Mouse (Mus musculus) forebrain, embryonic 15.5 days (tissue): Measurements from ENCODE around the gene Rapgef3. TPM values are rescaled to one million over a fixed set of nuclear protein-coding genes. Genes with fewer than 3 reads are reported as not detected.
A peak's percentile ranks its signal among the peaks of the same experiment; 100 is the strongest.

Experiments
- ATAC-seq: fragments of 200-750 bp; cut with Nextera tagmentation; replicated peaks from 2 replicates; pipeline ENCODE4 v1.8.0; 2017; ENCODE audit warnings: mild to moderate bottlenecking, moderate TSS enrichment, moderate library complexity
- H3K27ac ChIP-seq: fragments of 300-500 bp; sonication (generic); replicated peaks from 2 replicates; pipeline ENCODE4 v1.5.1; 2015; ENCODE audit warnings: mild to moderate bottlenecking, inconsistent platforms
- H3K27me3 ChIP-seq: fragments of 300-500 bp; sonication (generic); 2 replicates; pipeline ENCODE4 v1.6.1; 2015; ENCODE audit warnings: inconsistent platforms
- H3K36me3 ChIP-seq: fragments of 300-500 bp; sonication (generic); 2 replicates; pipeline ENCODE4 v1.6.1; 2015; ENCODE audit warnings: mild to moderate bottlenecking, inconsistent platforms
- H3K4me1 ChIP-seq: fragments of 300-500 bp; sonication (generic); 2 replicates; pipeline ENCODE4 v1.6.1; 2015; ENCODE audit warnings: inconsistent platforms
- H3K4me2 ChIP-seq: fragments of 300-500 bp; sonication (generic); replicated peaks from 2 replicates; pipeline ENCODE4 v1.6.1; 2015; ENCODE audit warnings: mild to moderate bottlenecking, inconsistent platforms
- H3K4me3 ChIP-seq: fragments of 300-500 bp; sonication (generic); 2 replicates; pipeline ENCODE4 v1.5.1; 2015; ENCODE audit warnings: mild to moderate bottlenecking, inconsistent platforms
- H3K9ac ChIP-seq: fragments of 300-500 bp; sonication (generic); replicated peaks from 2 replicates; pipeline ENCODE4 v1.6.1; 2015; ENCODE audit warnings: mild to moderate bottlenecking, inconsistent platforms
- H3K9me3 ChIP-seq: fragments of 300-500 bp; sonication (generic); 2 replicates; pipeline ENCODE4 v1.6.1; 2016; ENCODE audit warnings: inconsistent platforms
- WGBS: fragments of 180-500 bp; shearing (Covaris S2); methylation state at CpG from one replicate; pipeline ENCODE4 v1.1.7; 2015; ENCODE audit warnings: mixed read lengths; 5-methylcytosine and 5-hydroxymethylcytosine counted together
- polyA plus RNA-seq: library from polyadenylated mRNA; unstranded; fragments of >200 nt; fragmentation: Nextera tagmentation; extraction: Ambion mirVana; gene quantifications from 2 replicates; pipeline ENCODE4 v1.2.1, GENCODE M21; 2015

The Rapgef3 gene
- polyA plus RNA-seq, 1 experiment from 2014 or later = 9.0 TPM

DNA sequence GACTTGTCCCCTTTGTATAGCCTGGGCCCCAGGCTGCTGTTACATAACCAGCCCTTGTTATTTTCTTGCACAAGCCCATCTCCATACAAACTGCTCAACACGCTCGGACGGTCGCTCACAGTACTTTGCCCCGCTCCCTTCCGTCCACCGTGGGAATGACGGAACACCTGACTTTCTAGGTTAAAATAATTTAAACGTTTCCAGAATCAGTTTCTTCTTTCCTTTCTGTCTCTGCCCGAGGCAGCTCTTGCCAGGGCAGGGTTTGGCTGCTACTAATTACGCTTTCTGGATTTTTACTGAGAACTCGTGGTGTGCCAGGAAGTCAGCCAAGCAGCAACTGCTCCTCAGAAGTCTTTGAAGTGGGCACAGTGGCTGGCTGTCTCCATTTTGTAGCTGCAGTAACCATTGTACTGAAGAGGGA lies 12.8 kb upstream of the Rapgef3 start:
- Histone ChIP-seq H3K9ac (no peak overlapping the region), H3K9me3 (no peaks in the 10 kb centered on the region), H3K4me1 (peaks cover 30% of the 10 kb centered on the region), H3K27ac (peak overlapping the region; percentile 7; the same call in 1 of the 2 replicates), H3K4me3 (no peak overlapping the region), H3K27me3 (peaks cover 10% of the 10 kb centered on the region; the same call in 1 of the 2 replicates), H3K4me2 (no peak overlapping the region), H3K36me3 (no peaks in the 10 kb centered on the region)
- 50% methylated on average over 12 of the region's 12 CpGs for WGBS
- no peak for ATAC-seq

DNA sequence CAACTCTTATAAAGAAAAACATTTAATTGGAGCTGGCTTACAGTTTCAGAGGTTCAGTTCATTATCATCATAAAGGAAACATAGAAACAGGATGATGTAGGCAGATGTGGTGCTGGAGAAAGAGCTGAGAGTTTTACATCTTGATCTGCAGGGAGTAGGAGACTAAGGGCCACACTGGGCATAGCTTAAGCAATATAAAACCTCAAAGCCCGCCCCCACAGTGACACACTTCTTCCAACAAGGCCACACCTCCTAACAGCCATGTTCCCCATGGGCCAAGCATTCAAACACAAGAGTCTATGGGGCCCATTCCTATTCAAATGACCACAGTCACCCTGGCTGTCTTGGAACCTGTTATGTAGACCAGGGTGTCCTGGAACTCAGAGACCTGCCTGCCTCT lies 11.8 kb upstream of the Rapgef3 start:
- no peak overlapping the region for H3K4me2 ChIP-seq
- H3K9me3 ChIP-seq = no peaks in the 10 kb centered on the region
- peaks cover 10% of the 10 kb centered on the region; the same call in 1 of the 2 replicates for H3K27me3 ChIP-seq
- no peak overlapping the region for H3K27ac ChIP-seq
- 87% methylated on average over 1 of the region's 1 CpGs for WGBS
- no peak for ATAC-seq
- H3K4me1 ChIP-seq = peaks cover 25% of the 10 kb centered on the region
- H3K9ac ChIP-seq = no peak overlapping the region
- no peaks in the 10 kb centered on the region for H3K36me3 ChIP-seq
- no peak overlapping the region for H3K4me3 ChIP-seq

DNA sequence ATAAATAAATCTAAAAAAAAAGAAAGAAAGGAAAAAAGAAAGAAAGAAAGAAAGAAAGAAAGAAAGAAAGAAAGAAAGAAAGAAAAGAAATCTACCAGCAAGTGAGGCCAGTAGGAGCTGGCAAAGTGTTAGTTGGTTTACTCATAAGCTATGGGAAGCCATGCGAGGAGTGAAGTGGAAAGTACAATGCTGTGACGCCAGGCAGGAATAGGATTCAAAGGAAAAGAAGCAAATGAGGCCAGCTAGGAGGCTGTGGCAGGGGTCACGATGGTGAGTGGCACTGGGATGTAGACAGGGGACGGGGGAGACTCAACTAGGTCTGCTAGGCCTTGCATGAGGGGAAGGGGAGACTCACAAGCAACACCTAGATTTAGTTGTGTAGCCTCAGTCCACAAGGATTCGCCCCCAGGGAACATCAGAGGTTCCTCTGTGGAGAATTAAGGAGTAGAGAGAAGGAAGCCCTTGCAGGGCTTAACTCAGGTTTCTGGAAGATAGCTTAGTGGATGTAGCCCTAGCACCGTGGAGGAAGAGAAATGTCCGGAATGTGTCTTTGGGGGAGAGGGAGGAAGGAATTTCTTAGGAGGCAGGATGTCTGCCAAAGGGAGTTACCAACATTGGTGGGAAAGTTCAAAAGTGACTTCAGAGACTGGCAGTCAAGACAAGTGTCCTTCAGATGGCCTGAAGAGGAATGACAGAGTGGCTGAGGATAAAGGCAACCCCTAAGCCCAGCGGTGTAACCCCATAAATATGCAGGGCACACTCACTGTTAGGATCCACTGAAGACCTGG lies 10.7 kb upstream of the Rapgef3 start, which contains the start of gene Slc48a1:
Slc48a1 (plus strand) TSS at position 210 of the 788 bp plus-strand sequence.
- no peaks in the 10 kb centered on the region for H3K36me3 ChIP-seq
- peaks cover 25% of the 10 kb centered on the region for H3K4me1 ChIP-seq
- no peak within 1 kb of the TSS for H3K4me3 ChIP-seq
- no peaks in the 10 kb centered on the region for H3K9me3 ChIP-seq
- peaks cover 10% of the 10 kb centered on the region; the same call in 1 of the 2 replicates for H3K27me3 ChIP-seq
- WGBS = 75% methylated on average over 8 of the region's 8 CpGs
- ATAC-seq = no peak
- H3K9ac ChIP-seq = no peak within 1 kb of the TSS
- no peak within 1 kb of the TSS for H3K4me2 ChIP-seq
- no peak within 1 kb of the TSS for H3K27ac ChIP-seq

DNA sequence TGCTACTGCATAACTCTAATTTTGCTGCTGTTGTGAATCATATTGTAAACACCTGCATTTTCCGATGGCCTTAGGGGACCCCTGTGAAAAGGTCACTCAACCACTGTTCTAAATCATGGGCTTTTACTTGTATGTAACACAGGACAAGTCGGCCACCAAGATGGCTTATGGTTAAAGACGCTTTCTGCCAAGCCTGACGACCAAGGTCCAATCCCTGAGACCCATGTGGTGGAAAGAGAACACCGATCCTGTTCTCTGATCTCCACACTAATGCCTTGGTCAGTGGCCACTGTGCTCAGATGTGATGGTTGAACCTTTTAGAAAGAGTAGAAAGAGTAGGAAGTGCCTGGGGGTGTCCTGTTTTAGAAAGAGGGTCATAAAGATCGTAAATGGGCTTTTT lies 9.1 kb upstream of the Rapgef3 start:
- no peak for ATAC-seq
- 89% methylated on average over 6 of the region's 6 CpGs for WGBS
- H3K4me3 ChIP-seq = no peak overlapping the region
- H3K4me2 ChIP-seq = no peak overlapping the region
- no peak overlapping the region for H3K27ac ChIP-seq
- H3K9me3 ChIP-seq = no peaks in the 10 kb centered on the region
- no peaks in the 10 kb centered on the region for H3K27me3 ChIP-seq
- no peaks in the 10 kb centered on the region for H3K36me3 ChIP-seq
- no peak overlapping the region for H3K9ac ChIP-seq
- H3K4me1 ChIP-seq = peaks cover 21% of the 10 kb centered on the region

GRCm38 (mm10) chr15:97776514-97776913 lies 8.7 kb upstream of the Rapgef3 start:
- no peak for ATAC-seq
- H3K27ac ChIP-seq = no peak overlapping the region

GRCm38 (mm10) chr15:97773961-97774370 lies 6.2 kb upstream of the Rapgef3 start:
- H3K4me1 ChIP-seq = 0 out of 2 replicates have a peak, but pooled peaks cover 6% of the 10 kb centered on the region
- no peak overlapping the region for H3K4me2 ChIP-seq
- no peak for ATAC-seq
- H3K4me3 ChIP-seq = no peak overlapping the region
- H3K27me3 ChIP-seq = peaks cover 8% of the 10 kb centered on the region; the same call in 1 of the 2 replicates
- 0 out of 2 replicates have a peak overlapping the region, but pooled peaks have one; percentile 11 for H3K27ac ChIP-seq
- WGBS = 72% methylated on average over 5 of the region's 5 CpGs
- no peaks in the 10 kb centered on the region for H3K9me3 ChIP-seq
- no peak overlapping the region for H3K9ac ChIP-seq
- H3K36me3 ChIP-seq = no peaks in the 10 kb centered on the region

More at GRCm38 (mm10) chr15:97776514-97776913, 8.7 kb upstream of the Rapgef3 start:
- Histone ChIP-seq H3K4me2 (no peak overlapping the region), H3K27me3 (no peaks in the 10 kb centered on the region), H3K9me3 (no peaks in the 10 kb centered on the region), H3K36me3 (no peaks in the 10 kb centered on the region), H3K9ac (no peak overlapping the region), H3K4me3 (no peak overlapping the region), H3K4me1 (peaks cover 17% of the 10 kb centered on the region; the same call in 1 of the 2 replicates)
- WGBS = 7% methylated on average over 8 of the region's 8 CpGs

DNA sequence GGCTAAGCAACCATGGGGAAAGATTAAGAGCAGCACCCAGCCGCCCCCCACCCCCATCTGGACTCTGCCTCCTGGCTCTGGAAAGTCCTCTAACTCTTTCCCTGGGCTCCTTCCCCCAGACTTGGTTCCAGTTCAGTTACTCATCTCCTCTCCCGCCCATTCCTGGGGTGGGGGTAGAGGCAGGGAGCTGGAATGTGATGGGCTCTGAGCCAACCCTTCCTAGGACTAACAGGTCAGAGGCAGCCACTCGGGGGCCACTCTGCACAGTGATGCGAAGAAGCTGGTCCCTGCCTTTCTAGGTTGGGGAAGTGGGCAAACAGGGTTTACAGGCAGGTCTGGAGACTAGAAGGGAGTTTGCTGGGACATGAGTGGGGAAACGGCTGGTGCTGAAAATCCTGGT lies 5.3 kb upstream of the Rapgef3 start:
- H3K4me2 ChIP-seq = no peak overlapping the region
- 32% methylated on average over 5 of the region's 5 CpGs for WGBS
- no peak overlapping the region for H3K9ac ChIP-seq
- no peak overlapping the region for H3K4me3 ChIP-seq
- no peaks in the 10 kb centered on the region for H3K9me3 ChIP-seq
- H3K36me3 ChIP-seq = no peaks in the 10 kb centered on the region
- ATAC-seq = no peak
- H3K4me1 ChIP-seq = peaks cover 11% of the 10 kb centered on the region
- peak overlapping the region; percentile 19; the same call in 1 of the 2 replicates for H3K27ac ChIP-seq
- peaks cover 12% of the 10 kb centered on the region; the same call in 1 of the 2 replicates for H3K27me3 ChIP-seq

- H3K4me3 ChIP-seq = no peak overlapping the region
- peaks cover 36% of the 10 kb centered on the region for H3K4me1 ChIP-seq
- no peak for ATAC-seq
- H3K36me3 ChIP-seq = no peaks in the 10 kb centered on the region
- H3K27ac ChIP-seq = no peak overlapping the region
- H3K27me3 ChIP-seq = peaks cover 18% of the 10 kb centered on the region
- H3K4me2 ChIP-seq = no peak overlapping the region
- H3K9ac ChIP-seq = no peak overlapping the region
- H3K9me3 ChIP-seq = no peaks in the 10 kb centered on the region
- whole genome bisulfite sequencing = 72% methylated on average over 8 of the region's 8 CpGs
These were observed 2.5 kb upstream of the Rapgef3 start for GRCm38 (mm10) chr15:97770280-97770679.

DNA sequence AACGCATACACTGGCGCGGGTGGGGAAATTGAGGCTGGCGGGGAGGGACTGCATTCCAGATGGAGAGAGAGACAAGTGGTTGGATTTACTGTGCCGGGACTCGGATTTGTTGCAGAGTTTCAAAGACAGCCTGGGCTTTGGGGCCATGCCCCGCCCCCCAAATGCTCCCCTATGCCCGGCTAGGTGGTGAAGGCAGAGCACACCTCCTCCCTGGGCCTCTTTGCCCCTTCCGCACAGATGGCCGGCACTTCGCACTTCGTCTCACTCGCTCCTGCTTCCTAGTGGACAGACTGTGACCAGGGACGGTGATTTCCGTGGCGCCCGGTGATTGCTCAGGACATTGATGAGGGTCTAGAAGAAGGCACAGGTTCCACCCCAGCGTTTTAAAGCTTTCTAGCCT lies 420 bp upstream of the Rapgef3 start:
- 2% methylated on average over 18 of the region's 18 CpGs for WGBS
- Histone ChIP-seq H3K4me3 (peak overlapping the region; percentile 46), H3K9ac (peak overlapping the region; percentile 41), H3K36me3 (no peaks in the 10 kb centered on the region), H3K27ac (peak overlapping the region; percentile 25; the same call in 1 of the 2 replicates), H3K27me3 (peaks cover 21% of the 10 kb centered on the region), H3K4me2 (peak overlapping the region; percentile 91), H3K4me1 (peaks cover 36% of the 10 kb centered on the region), H3K9me3 (no peaks in the 10 kb centered on the region)
- peak; percentile 3; the same call in 1 of the 2 replicates for ATAC-seq

DNA sequence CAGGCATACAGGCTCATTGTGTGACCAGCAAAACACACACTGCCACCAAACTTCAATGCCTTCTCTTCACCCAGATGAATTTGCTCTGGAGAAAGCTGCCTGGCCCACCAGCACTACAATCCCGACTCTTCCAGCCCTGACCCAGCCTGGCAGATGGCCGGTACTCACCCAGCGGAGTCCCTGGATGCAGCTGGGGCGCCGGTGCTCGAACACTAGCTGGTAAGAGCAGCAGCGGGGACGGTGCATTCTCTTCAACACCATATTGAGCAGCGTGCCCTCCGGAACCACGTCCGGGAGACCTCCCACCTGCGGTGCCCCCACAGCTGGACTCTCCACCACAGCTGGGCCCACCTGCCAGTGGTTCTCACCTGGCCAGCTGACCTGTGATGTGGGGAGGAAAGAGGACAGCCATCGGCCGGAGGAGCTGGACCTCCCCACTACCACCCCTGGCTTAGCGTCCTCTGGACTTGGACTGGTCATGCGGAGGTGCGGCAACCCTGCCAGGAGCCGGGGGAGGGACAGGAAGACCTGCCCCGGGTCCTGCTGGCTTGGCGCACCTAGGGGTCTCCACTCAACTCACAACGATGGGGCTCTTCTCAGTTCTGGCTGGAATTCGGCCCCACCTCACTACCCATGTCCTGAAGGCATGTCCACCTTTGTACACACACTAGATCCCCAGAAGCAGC lies 1.0 kb downstream of the Rapgef3 start:
- H3K4me3 ChIP-seq = peak overlapping the region; percentile 46
- WGBS = 6% methylated on average over 23 of the region's 23 CpGs
- peak overlapping the region; percentile 91 for H3K4me2 ChIP-seq
- peaks cover 32% of the 10 kb centered on the region for H3K4me1 ChIP-seq
- H3K36me3 ChIP-seq = no peaks in the 10 kb centered on the region
- 0 out of 2 replicates have a peak, but pooled peaks have one; percentile 5 for ATAC-seq
- no peaks in the 10 kb centered on the region for H3K9me3 ChIP-seq
- H3K27me3 ChIP-seq = peaks cover 21% of the 10 kb centered on the region
- H3K9ac ChIP-seq = peak overlapping the region; percentile 41
- H3K27ac ChIP-seq = peak overlapping the region; percentile 29

- H3K9ac ChIP-seq = peak overlapping the region; percentile 41; the same call in 1 of the 2 replicates
- no peaks in the 10 kb centered on the region for H3K36me3 ChIP-seq
- peak overlapping the region; percentile 91 for H3K4me2 ChIP-seq
- peak overlapping the region; percentile 29 for H3K27ac ChIP-seq
- ATAC-seq = 0 out of 2 replicates have a peak, but pooled peaks have one; percentile 33
- no peaks in the 10 kb centered on the region for H3K9me3 ChIP-seq
- peaks cover 21% of the 10 kb centered on the region for H3K27me3 ChIP-seq
- 4% methylated on average over 8 of the region's 8 CpGs for WGBS
- peak overlapping the region; percentile 46 for H3K4me3 ChIP-seq
- peaks cover 32% of the 10 kb centered on the region for H3K4me1 ChIP-seq
These were observed 1.6 kb downstream of the Rapgef3 start for GRCm38 (mm10) chr15:97766194-97766593.
